Comparison of ENCODE assay signal across 13 mouse cellular contexts in genomic region chr1:76039661-76040060, GRCm38 (mm10).
A peak's percentile ranks its signal among the peaks of the same experiment; 100 is the strongest.
DNase-seq lines count a peak whose midpoint lies in the region; ATAC-seq and TF ChIP-seq lines count a peak whose summit lies in the region.
"Had no signal": no experiment of that assay in that cellular context is flagged by ENCODE, and none has a peak within 500 bp of the region (broad histone marks: within the 10 kb centered on the region; RNA-seq: fewer than 3 reads in every experiment).

No protein-coding gene starts in this region.

- no peak overlapping the region for H3K9ac ChIP-seq in heart, embryonic 15.5 days
- H3K9ac ChIP-seq in heart, embryonic 11.5 days (ENCODE audit: low read depth, low read length), result no peak overlapping the region
- no peak overlapping the region for H3K9ac ChIP-seq in forebrain, embryonic 16.5 days (replicated peaks; ENCODE audit: low read depth, low read length)
- H3K9ac ChIP-seq: embryonic facial prominence, embryonic 12.5 days; liver, embryonic 15.5 days; midbrain, embryonic 15.5 days had no signal

- no peak overlapping the region for H3K4me3 ChIP-seq in heart, embryonic 15.5 days
- H3K4me3 ChIP-seq in heart, embryonic 11.5 days (ENCODE audit: low read depth, low read length), result no peak overlapping the region
- H3K4me3 ChIP-seq in cortical plate, adult 2 months (ENCODE audit: insufficient read depth, low read length), result no peak overlapping the region
- H3K4me3 ChIP-seq in forebrain, embryonic 16.5 days (replicated peaks; ENCODE audit: low read length), result no peak overlapping the region
- H3K4me3 ChIP-seq: embryonic facial prominence, embryonic 12.5 days; liver, embryonic 15.5 days; midbrain, embryonic 15.5 days had no signal

- no peak for ATAC-seq in heart, embryonic 15.5 days (replicated peaks; ENCODE audit: insufficient number of reproducible peaks, insufficient read depth, low FRiP score, low read depth)
- ATAC-seq in heart, embryonic 11.5 days (replicated peaks; ENCODE audit: insufficient number of reproducible peaks, low FRiP score, low TSS enrichment), result no peak
- no peak for ATAC-seq in forebrain, embryonic 16.5 days
- ATAC-seq: midbrain, embryonic 15.5 days had no signal

- H3K27ac ChIP-seq in heart, embryonic 15.5 days, result peak overlapping the region; percentile 78
- H3K27ac ChIP-seq in heart, embryonic 11.5 days (ENCODE audit: low read depth, low read length), result no peak overlapping the region; the same call in 1 of the 2 replicates
- no peak overlapping the region for H3K27ac ChIP-seq in cortical plate, adult 2 months (ENCODE audit: insufficient read depth, low read length)
- no peak overlapping the region for H3K27ac ChIP-seq in forebrain, embryonic 16.5 days (ENCODE audit: low read length)
- H3K27ac ChIP-seq: embryonic facial prominence, embryonic 12.5 days; liver, embryonic 15.5 days; macrophage; midbrain, embryonic 15.5 days had no signal

- H3K9me3 ChIP-seq in heart, embryonic 15.5 days (replicated peaks), result no peaks in the 10 kb centered on the region
- H3K9me3 ChIP-seq in heart, embryonic 11.5 days (replicated peaks; ENCODE audit: control insufficient read depth, low read length), result no peaks in the 10 kb centered on the region
- H3K9me3 ChIP-seq in forebrain, embryonic 16.5 days (ENCODE audit: control insufficient read depth, low read length), result no peaks in the 10 kb centered on the region
- H3K9me3 ChIP-seq: embryonic facial prominence, embryonic 12.5 days; liver, embryonic 15.5 days; midbrain, embryonic 15.5 days had no signal

- no peaks in the 10 kb centered on the region for H3K27me3 ChIP-seq in heart, embryonic 15.5 days
- H3K27me3 ChIP-seq in heart, embryonic 11.5 days (ENCODE audit: control insufficient read depth, insufficient read depth, low read length), result no peaks in the 10 kb centered on the region
- H3K27me3 ChIP-seq in forebrain, embryonic 16.5 days (replicated peaks; ENCODE audit: control insufficient read depth, insufficient read depth, low read length), result no peaks in the 10 kb centered on the region
- H3K27me3 ChIP-seq: embryonic facial prominence, embryonic 12.5 days; liver, embryonic 15.5 days had no signal

- peak; percentile 14 to 16 for DNase-seq in kidney, postnatal 36 days
- DNase-seq in kidney, adult 8-10 months, result no peak
- DNase-seq in heart, postnatal 10 days, result peak; percentile 39 to 42
- DNase-seq: thymus, adult 2 months; thymus, postnatal 4 days had no signal

- no peak for TF ChIP-seq POLR2A in cortical plate, adult 2 months (IDR thresholded peaks at IDR 0.05; ENCODE audit: extremely low read depth, insufficient read depth, low read length)

- intact Hi-C loops in heart, postnatal 10 days (cut with DNase I), result loop anchor here (5.0 kb wide), 2 partner anchors 158 to 1478 kb away; partner anchors contain the start of gene Epha4

- peaks cover 12% of the 10 kb centered on the region; the same call in 1 of the 2 replicates for H3K4me1 ChIP-seq in heart, embryonic 15.5 days (replicated peaks)
- no peaks in the 10 kb centered on the region for H3K4me1 ChIP-seq in heart, embryonic 11.5 days (ENCODE audit: control insufficient read depth, insufficient read depth, low read length)
- H3K4me1 ChIP-seq in cortical plate, adult 2 months (ENCODE audit: control insufficient read depth, insufficient read depth, low read length), result no peaks in the 10 kb centered on the region
- no peaks in the 10 kb centered on the region for H3K4me1 ChIP-seq in forebrain, embryonic 16.5 days (replicated peaks; ENCODE audit: control insufficient read depth, insufficient read depth, low read length)
- H3K4me1 ChIP-seq: embryonic facial prominence, embryonic 12.5 days; liver, embryonic 15.5 days; midbrain, embryonic 15.5 days had no signal

- no peaks in the 10 kb centered on the region for H3K36me3 ChIP-seq in heart, embryonic 15.5 days
- H3K36me3 ChIP-seq in heart, embryonic 11.5 days (ENCODE audit: control insufficient read depth, insufficient read depth, low read length), result no peaks in the 10 kb centered on the region
- no peaks in the 10 kb centered on the region for H3K36me3 ChIP-seq in forebrain, embryonic 16.5 days (ENCODE audit: control insufficient read depth, insufficient read depth)
- H3K36me3 ChIP-seq: embryonic facial prominence, embryonic 12.5 days; liver, embryonic 15.5 days; midbrain, embryonic 15.5 days had no signal

- no peak overlapping the region for H3K4me2 ChIP-seq in heart, embryonic 15.5 days
- H3K4me2 ChIP-seq in heart, embryonic 11.5 days, result no peak overlapping the region
- H3K4me2 ChIP-seq in forebrain, embryonic 16.5 days (ENCODE audit: low read length), result no peak overlapping the region
- H3K4me2 ChIP-seq: embryonic facial prominence, embryonic 12.5 days; liver, embryonic 15.5 days; midbrain, embryonic 15.5 days had no signal

- TF ChIP-seq CTCF in cortical plate, adult 2 months (IDR thresholded peaks at IDR 0.05; ENCODE audit: extremely low read depth, insufficient read depth, low read length), result 0 out of 2 replicates have a peak, but pooled peaks have one; percentile 16

- WGBS in heart, embryonic 15.5 days, result 71% methylated on average over 4 of the region's 4 CpGs
- WGBS in heart, embryonic 11.5 days (ENCODE audit: insufficient replicate concordance), result 70% methylated on average over 4 of the region's 4 CpGs
- 83% methylated on average over 4 of the region's 4 CpGs for whole genome bisulfite sequencing in forebrain, embryonic 16.5 days

Comparison
In these comparisons a context has a peak if more than half of its experiments do, and no peak if none do; other contexts are left out.
1. DNase-seq: peak in kidney, postnatal 36 days (2 of 2) and heart, postnatal 10 days (2 of 2); none in kidney, adult 8-10 months (0 of 2).